Mouse (Mus musculus): ENCODE results near the gene Oat. TPM values are rescaled to one million over a fixed set of nuclear protein-coding genes. Genes with fewer than 3 reads are reported as not detected.

The Oat gene
- polyA plus RNA-seq, 1 experiment = 78.1 TPM

DNA sequence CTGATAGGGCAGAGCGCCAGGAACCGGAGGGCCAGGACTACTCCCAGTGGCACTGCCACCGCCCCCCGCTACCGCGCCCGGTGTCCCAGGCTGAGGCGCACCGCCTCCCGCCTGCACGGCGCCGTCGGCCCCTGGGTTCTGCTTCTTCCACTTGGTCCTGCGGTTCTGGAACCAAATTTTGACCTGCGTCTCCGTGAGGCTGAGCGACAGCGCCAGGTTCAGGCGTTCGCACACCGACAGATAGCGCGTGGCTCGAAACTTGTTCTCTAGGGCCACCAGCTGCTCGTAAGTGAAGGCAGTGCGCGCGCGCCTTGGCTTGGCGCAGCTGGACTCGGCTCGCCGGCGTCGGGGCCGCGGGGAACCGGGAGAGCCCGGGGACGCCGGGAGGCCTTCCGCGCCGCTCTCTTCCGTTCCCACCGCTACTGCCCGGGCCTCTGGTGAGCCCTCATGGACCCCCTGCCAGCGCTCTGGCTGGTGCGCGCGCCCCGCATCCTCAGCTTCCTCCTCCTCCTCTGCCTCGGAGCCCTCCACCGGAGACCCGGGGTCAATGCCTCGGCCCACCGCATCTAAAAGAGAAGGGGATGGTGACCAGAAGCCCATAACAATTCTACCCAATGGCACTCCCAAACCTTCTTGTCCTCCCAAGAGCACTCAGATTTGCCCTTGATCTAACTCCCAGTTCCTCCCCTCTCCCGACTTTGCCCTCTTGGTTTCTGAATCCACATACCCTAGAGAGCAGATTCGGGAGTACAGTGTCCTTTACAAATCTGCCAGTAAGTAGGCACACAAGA is 21.2 kb upstream of the Oat start:
- no peaks in the 10 kb centered on the region for H3K79me3 ChIP-seq (ENCODE audit: low read depth)
- peaks cover 72% of the 10 kb centered on the region for H3K27me3 ChIP-seq (ENCODE audit: control insufficient read depth, insufficient read depth, insufficient read length)
- no peaks in the 10 kb centered on the region for H3K79me2 ChIP-seq (ENCODE audit: control insufficient read depth, insufficient read depth)
- no peak for TF ChIP-seq USF1 (IDR thresholded peaks at IDR 0.05; ENCODE audit: low read depth)
- no peak for TF ChIP-seq MYOG (IDR thresholded peaks at IDR 0.05; ENCODE audit: control insufficient read depth, extremely low read depth, insufficient read length)
- no peak for TF ChIP-seq CEBPB (IDR thresholded peaks at IDR 0.05; ENCODE audit: low read depth)
- TF ChIP-seq FOSL1 (IDR thresholded peaks at IDR 0.05; ENCODE audit: insufficient read depth, low read length, poor library complexity, severe bottlenecking) = no peak
- no peak for TF ChIP-seq MYOD1 (IDR thresholded peaks at IDR 0.05; ENCODE audit: control insufficient read depth, insufficient read length, low read depth)
- no peak for TF ChIP-seq CTCF (IDR thresholded peaks at IDR 0.05; ENCODE audit: control insufficient read depth, insufficient read depth, insufficient read length)
- no peak for TF ChIP-seq MAX (IDR thresholded peaks at IDR 0.05)
- H3K4me3 ChIP-seq (ENCODE audit: insufficient read depth, poor library complexity, severe bottlenecking) = no peak overlapping the region
- H3K36me3 ChIP-seq (ENCODE audit: control insufficient read depth, insufficient read depth) = no peaks in the 10 kb centered on the region
- no peak overlapping the region for H3ac ChIP-seq (ENCODE audit: control insufficient read depth, insufficient read length, low read depth)

DNA sequence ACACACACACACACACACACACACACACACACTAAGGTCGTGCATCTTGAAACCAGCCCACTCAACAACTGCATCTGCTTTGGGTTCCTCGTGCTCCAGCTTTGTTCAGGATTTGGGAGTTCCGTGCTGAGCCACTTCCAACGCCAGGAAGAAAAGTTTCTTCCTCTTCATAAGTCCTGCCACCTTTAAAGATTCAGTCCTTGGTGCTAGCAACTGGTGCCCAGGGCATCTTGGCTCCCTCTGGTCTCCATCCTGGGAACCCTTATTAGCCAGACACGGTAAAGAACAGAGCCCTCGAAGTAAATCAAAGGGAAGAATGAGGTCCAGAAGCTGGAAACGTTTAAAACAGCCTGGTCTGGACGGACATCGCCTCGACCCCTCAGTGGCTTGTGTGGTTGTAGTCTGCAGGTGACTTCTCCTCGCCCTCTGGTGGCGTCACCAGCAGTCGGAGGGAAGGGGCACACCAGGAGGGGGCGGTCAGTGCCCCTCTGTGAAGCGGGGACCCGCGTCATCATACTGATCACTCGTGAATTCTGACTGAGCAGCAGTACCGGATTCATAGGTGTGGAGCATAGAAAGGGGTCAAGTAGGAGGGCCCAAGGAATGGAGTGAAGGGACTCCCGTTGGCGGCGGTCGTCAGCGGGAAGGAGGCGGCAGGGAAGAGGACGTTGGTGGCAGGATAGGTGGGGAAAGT is 20.5 kb upstream of the Oat start:
- H3K79me3 ChIP-seq (ENCODE audit: low read depth) = no peaks in the 10 kb centered on the region
- no peak overlapping the region for H3ac ChIP-seq (ENCODE audit: control insufficient read depth, insufficient read length, low read depth)
- no peaks in the 10 kb centered on the region for H3K36me3 ChIP-seq (ENCODE audit: control insufficient read depth, insufficient read depth)
- TF ChIP-seq MAX (IDR thresholded peaks at IDR 0.05) (no peak), CEBPB (IDR thresholded peaks at IDR 0.05; ENCODE audit: low read depth) (no peak), CTCF (IDR thresholded peaks at IDR 0.05; ENCODE audit: control insufficient read depth, insufficient read depth, insufficient read length) (no peak), FOSL1 (IDR thresholded peaks at IDR 0.05; ENCODE audit: insufficient read depth, low read length, poor library complexity, severe bottlenecking) (no peak), MYOG (IDR thresholded peaks at IDR 0.05; ENCODE audit: control insufficient read depth, extremely low read depth, insufficient read length) (no peak), MYOD1 (IDR thresholded peaks at IDR 0.05; ENCODE audit: control insufficient read depth, insufficient read length, low read depth) (no peak), USF1 (IDR thresholded peaks at IDR 0.05; ENCODE audit: low read depth) (no peak)
- H3K27me3 ChIP-seq (ENCODE audit: control insufficient read depth, insufficient read depth, insufficient read length) = peaks cover 65% of the 10 kb centered on the region
- no peaks in the 10 kb centered on the region for H3K79me2 ChIP-seq (ENCODE audit: control insufficient read depth, insufficient read depth)
- no peak overlapping the region for H3K4me3 ChIP-seq (ENCODE audit: insufficient read depth, poor library complexity, severe bottlenecking)

DNA sequence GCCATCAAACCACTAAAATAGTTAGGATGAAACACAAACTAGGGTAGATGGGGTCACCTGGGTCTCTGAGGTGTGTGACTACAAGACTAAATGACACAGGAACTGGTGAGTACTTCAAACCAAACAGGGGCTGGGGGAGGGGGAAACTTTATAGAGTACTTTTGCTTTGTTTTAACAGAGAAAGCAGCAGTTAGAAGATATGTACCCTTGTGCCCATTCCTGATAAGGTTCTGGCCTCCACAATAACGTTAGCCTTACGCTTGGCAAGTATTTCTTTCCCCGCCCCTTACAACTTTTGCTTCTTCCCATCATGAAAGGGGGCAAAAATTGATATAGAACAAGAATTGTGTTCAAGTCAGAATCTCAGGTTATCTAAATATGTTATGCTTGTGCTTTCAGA is 19.6 kb upstream of the Oat start:
- peaks cover 56% of the 10 kb centered on the region for H3K27me3 ChIP-seq (ENCODE audit: control insufficient read depth, insufficient read depth, insufficient read length)
- H3K36me3 ChIP-seq (ENCODE audit: control insufficient read depth, insufficient read depth) = no peaks in the 10 kb centered on the region

GRCm38 (mm10) chr7:132594325-132594724 is 18.1 kb upstream of the Oat start:
- no peak overlapping the region for H3ac ChIP-seq (ENCODE audit: control insufficient read depth, insufficient read length, low read depth)
- H3K79me3 ChIP-seq (ENCODE audit: low read depth) = no peaks in the 10 kb centered on the region
- H3K4me3 ChIP-seq (ENCODE audit: insufficient read depth, poor library complexity, severe bottlenecking) = no peak overlapping the region
- TF ChIP-seq MYOG (IDR thresholded peaks at IDR 0.05; ENCODE audit: control insufficient read depth, extremely low read depth, insufficient read length) (no peak), CEBPB (IDR thresholded peaks at IDR 0.05; ENCODE audit: low read depth) (no peak), CTCF (IDR thresholded peaks at IDR 0.05; ENCODE audit: control insufficient read depth, insufficient read depth, insufficient read length) (no peak), MAX (IDR thresholded peaks at IDR 0.05) (no peak), USF1 (IDR thresholded peaks at IDR 0.05; ENCODE audit: low read depth) (no peak), MYOD1 (IDR thresholded peaks at IDR 0.05; ENCODE audit: control insufficient read depth, insufficient read length, low read depth) (no peak), FOSL1 (IDR thresholded peaks at IDR 0.05; ENCODE audit: insufficient read depth, low read length, poor library complexity, severe bottlenecking) (no peak)
- no peaks in the 10 kb centered on the region for H3K36me3 ChIP-seq (ENCODE audit: control insufficient read depth, insufficient read depth)
- H3K79me2 ChIP-seq (ENCODE audit: control insufficient read depth, insufficient read depth) = no peaks in the 10 kb centered on the region
- H3K27me3 ChIP-seq (ENCODE audit: control insufficient read depth, insufficient read depth, insufficient read length) = peaks cover 50% of the 10 kb centered on the region

More for the DNA sequence above, 19.6 kb upstream of the Oat start:
- no peaks in the 10 kb centered on the region for H3K79me2 ChIP-seq (ENCODE audit: control insufficient read depth, insufficient read depth)
- TF ChIP-seq FOSL1 (IDR thresholded peaks at IDR 0.05; ENCODE audit: insufficient read depth, low read length, poor library complexity, severe bottlenecking) = no peak
- no peak for TF ChIP-seq CEBPB (IDR thresholded peaks at IDR 0.05; ENCODE audit: low read depth)
- no peak for TF ChIP-seq USF1 (IDR thresholded peaks at IDR 0.05; ENCODE audit: low read depth)
- no peak for TF ChIP-seq MYOG (IDR thresholded peaks at IDR 0.05; ENCODE audit: control insufficient read depth, extremely low read depth, insufficient read length)
- TF ChIP-seq CTCF (IDR thresholded peaks at IDR 0.05; ENCODE audit: control insufficient read depth, insufficient read depth, insufficient read length) = no peak
- TF ChIP-seq MAX (IDR thresholded peaks at IDR 0.05) = no peak
- no peak for TF ChIP-seq MYOD1 (IDR thresholded peaks at IDR 0.05; ENCODE audit: control insufficient read depth, insufficient read length, low read depth)
- H3K4me3 ChIP-seq (ENCODE audit: insufficient read depth, poor library complexity, severe bottlenecking) = no peak overlapping the region
- no peaks in the 10 kb centered on the region for H3K79me3 ChIP-seq (ENCODE audit: low read depth)
- H3ac ChIP-seq (ENCODE audit: control insufficient read depth, insufficient read length, low read depth) = no peak overlapping the region

GRCm38 (mm10) chr7:132593762-132594161 is 17.6 kb upstream of the Oat start:
- no peaks in the 10 kb centered on the region for H3K36me3 ChIP-seq (ENCODE audit: control insufficient read depth, insufficient read depth)
- peaks cover 44% of the 10 kb centered on the region for H3K27me3 ChIP-seq (ENCODE audit: control insufficient read depth, insufficient read depth, insufficient read length)
- no peak overlapping the region for H3ac ChIP-seq (ENCODE audit: control insufficient read depth, insufficient read length, low read depth)
- TF ChIP-seq USF1 (IDR thresholded peaks at IDR 0.05; ENCODE audit: low read depth) (no peak), CTCF (IDR thresholded peaks at IDR 0.05; ENCODE audit: control insufficient read depth, insufficient read depth, insufficient read length) (no peak), MYOG (IDR thresholded peaks at IDR 0.05; ENCODE audit: control insufficient read depth, extremely low read depth, insufficient read length) (no peak), FOSL1 (IDR thresholded peaks at IDR 0.05; ENCODE audit: insufficient read depth, low read length, poor library complexity, severe bottlenecking) (no peak), MAX (IDR thresholded peaks at IDR 0.05) (no peak), MYOD1 (IDR thresholded peaks at IDR 0.05; ENCODE audit: control insufficient read depth, insufficient read length, low read depth) (no peak), CEBPB (IDR thresholded peaks at IDR 0.05; ENCODE audit: low read depth) (no peak)
- H3K79me3 ChIP-seq (ENCODE audit: low read depth) = no peaks in the 10 kb centered on the region
- no peak overlapping the region for H3K4me3 ChIP-seq (ENCODE audit: insufficient read depth, poor library complexity, severe bottlenecking)
- no peaks in the 10 kb centered on the region for H3K79me2 ChIP-seq (ENCODE audit: control insufficient read depth, insufficient read depth)
